Mouse (Mus musculus) cortical plate, adult 2 months (tissue): ENCODE measurements around the gene Nup214. TPM values are rescaled to one million over a fixed set of nuclear protein-coding genes. Genes with fewer than 3 reads are reported as not detected.

Source experiments
- H3K27ac ChIP-seq: fragments of 200-500 bp; 2 replicates; pipeline ENCODE4 v1.5.1; 2012; ENCODE audit warnings: low read length, control low read depth, inconsistent platforms; ENCODE audit not compliant: insufficient read depth
- H3K4me1 ChIP-seq: fragments of 200-500 bp; 2 replicates; pipeline ENCODE4 v1.6.1; 2011; ENCODE audit warnings: low read length; ENCODE audit not compliant: control insufficient read depth, insufficient read depth
- H3K4me3 ChIP-seq: fragments of 200-500 bp; 2 replicates; pipeline ENCODE4 v1.5.1; 2011; ENCODE audit warnings: mild to moderate bottlenecking, low read length, control low read depth; ENCODE audit not compliant: insufficient read depth
- CTCF ChIP-seq: fragments of 200-500 bp; IDR thresholded peaks from 2 replicates; pipeline ENCODE4 v1.5.1; 2011; ENCODE audit warnings: mild to moderate bottlenecking, control low read depth, low read length; ENCODE audit not compliant: insufficient read depth; ENCODE audit errors: extremely low read depth
- POLR2A ChIP-seq: fragments of 200-500 bp; IDR thresholded peaks from 2 replicates; pipeline ENCODE4 v1.6.1; 2011; ENCODE audit warnings: mild to moderate bottlenecking, low read length, control low read depth; ENCODE audit not compliant: insufficient read depth; ENCODE audit errors: extremely low read depth
- polyA plus RNA-seq: library from polyadenylated mRNA; depleted of rRNA; stranded (reverse); fragments of >200 nt; gene quantifications from 2 replicates; pipeline ENCODE4 v1.2.3, GENCODE M21; 2012

Gene Nup214
- polyA plus RNA-seq, 1 experiment = 34.1 TPM

DNA sequence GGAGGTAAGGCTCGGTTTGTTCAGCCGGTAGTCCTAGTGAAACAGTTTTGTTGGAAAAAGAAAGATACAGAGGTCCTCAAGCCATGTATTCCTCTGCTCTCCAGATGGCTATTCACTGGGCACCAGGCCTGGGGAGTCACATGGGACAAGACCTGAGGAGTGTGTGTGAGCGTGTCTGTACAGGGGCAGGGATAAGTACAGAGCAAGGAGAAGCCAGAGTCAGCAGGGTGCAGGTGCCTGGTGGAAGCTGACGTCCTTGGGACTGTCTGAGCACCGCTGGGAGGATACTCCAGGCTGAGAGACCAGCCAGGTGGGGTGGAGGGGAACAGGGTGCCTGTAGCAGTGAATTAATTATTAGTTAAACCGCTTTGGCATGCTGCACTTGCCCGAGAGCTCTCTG, 10.7 kb upstream of the Nup214 start:
- Histone ChIP-seq H3K27ac (peak overlapping the region; percentile 60), H3K4me1 (no peaks in the 10 kb centered on the region; the same call in 1 of the 2 replicates), H3K4me3 (no peak overlapping the region)
- no peak for TF ChIP-seq CTCF
- TF ChIP-seq POLR2A = no peak

DNA sequence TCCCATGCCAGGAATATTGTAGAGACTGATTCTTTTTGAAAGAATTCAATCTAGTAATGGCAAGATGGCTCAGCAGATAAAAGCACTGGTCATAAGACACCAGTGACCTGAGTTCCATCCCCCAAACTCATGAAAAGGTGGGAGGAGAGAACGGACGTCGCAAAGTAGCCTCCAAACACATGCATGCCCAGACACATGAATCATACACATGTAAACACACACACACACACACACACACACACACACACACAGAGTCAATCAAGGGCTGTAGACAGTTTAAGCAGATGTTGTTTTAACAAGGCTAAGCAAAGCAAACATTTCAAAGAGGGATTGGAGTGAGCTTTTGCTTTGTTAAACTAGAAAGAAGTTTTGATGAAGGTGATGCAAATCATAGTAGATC, 10.0 kb upstream of the Nup214 start:
- Histone ChIP-seq H3K4me1 (no peaks in the 10 kb centered on the region; the same call in 1 of the 2 replicates), H3K4me3 (no peak overlapping the region), H3K27ac (no peak overlapping the region)
- TF ChIP-seq POLR2A = no peak
- no peak for TF ChIP-seq CTCF

DNA sequence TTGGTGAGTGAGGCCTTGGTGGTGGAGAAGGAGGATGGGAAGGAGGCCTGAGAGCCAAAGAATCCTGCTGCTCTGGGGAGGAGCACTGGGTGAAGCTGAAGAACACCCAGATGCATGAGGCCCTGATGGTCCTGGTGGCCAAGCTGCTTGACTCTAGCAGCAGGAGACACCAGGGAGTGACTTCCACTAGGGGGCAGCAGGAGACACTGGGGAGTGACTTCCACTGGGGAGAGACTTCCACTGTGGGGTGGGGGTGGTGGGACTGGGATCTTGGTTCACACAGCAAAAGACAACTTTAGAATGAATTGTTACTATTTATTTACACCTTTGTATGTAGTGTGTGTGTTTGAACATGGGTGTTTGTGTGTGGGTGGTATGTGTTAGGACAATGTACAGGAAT, 9.1 kb upstream of the Nup214 start:
- TF ChIP-seq CTCF (peak; percentile 37), POLR2A (no peak)
- Histone ChIP-seq H3K27ac (no peak overlapping the region), H3K4me1 (no peaks in the 10 kb centered on the region; the same call in 1 of the 2 replicates), H3K4me3 (no peak overlapping the region)

DNA sequence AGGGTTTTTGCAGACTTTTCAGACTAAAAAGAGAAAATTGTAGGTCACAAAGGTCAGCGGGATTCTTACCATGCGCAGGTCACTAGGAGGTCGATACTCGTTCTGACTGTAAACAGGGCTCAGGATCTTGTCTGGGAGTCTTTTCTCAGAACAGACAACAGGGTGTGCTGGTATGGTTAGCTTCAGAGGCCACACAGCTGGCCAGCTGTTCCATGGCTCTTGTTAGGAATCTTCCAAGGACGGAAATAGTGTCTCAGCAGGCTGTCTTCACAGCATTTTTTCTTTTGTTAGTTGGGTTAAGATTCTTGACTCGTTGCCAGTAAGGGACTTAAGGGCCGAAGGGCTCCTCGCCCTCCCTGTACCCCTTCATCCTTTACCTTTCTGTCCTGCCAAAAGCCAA, 7.4 kb upstream of the Nup214 start:
- Histone ChIP-seq H3K4me3 (no peak overlapping the region), H3K4me1 (no peaks in the 10 kb centered on the region; the same call in 1 of the 2 replicates), H3K27ac (no peak overlapping the region)
- TF ChIP-seq CTCF (no peak), POLR2A (no peak)

DNA sequence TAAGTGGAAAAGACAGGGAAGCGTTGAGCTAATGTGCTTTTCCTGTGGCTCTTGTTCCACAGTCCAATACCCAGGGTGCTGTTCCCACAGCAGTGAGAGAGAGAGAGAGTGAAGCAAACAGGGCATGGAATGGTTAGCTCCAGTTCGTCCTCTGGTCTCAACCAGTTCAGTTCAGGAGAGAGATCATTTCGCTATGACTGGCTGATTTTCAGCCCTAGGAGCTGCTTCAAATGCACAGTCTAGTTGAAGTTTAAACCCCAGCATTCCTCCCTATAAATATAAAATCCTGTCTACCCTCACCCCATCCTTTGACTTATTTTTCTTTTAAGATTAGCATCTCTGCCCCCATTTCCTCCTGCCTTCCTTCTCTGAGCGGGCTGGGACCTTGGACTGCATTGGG, 1.6 kb upstream of the Nup214 start:
- peaks cover 4% of the 10 kb centered on the region for H3K4me1 ChIP-seq
- H3K27ac ChIP-seq = no peak overlapping the region
- no peak for TF ChIP-seq CTCF
- no peak for TF ChIP-seq POLR2A
- H3K4me3 ChIP-seq = no peak overlapping the region

DNA sequence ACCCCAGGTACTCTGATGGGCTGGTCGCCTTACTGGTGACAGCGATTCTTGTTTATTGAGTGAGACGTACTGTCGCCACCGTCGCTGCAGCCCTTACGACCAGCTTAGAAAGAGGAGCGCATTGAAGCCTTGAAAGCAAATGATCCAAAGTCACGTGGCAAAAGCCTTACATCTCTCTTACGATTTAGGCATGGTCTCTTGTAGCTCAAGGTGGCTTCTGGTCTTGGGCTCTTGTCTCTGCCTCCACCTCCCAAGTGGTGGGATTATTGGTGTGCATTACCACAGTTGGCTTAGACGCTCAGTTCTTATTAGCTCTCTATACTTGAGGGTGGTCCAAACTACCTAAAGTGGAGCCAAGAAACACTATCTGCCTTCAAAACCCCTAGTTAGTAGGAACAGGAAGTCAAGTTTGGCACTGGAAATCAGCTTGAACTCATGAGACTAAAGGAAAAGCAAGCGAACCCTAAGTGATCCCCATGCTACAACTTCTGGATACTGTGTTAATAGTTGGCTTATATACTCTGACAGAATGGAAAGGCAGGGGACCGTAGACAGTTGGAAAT, 654 bp downstream of the Nup214 start:
- Histone ChIP-seq H3K4me1 (peaks cover 4% of the 10 kb centered on the region), H3K4me3 (peak overlapping the region; percentile 84), H3K27ac (no peak overlapping the region)
- no peak for TF ChIP-seq CTCF
- TF ChIP-seq POLR2A = no peak

DNA sequence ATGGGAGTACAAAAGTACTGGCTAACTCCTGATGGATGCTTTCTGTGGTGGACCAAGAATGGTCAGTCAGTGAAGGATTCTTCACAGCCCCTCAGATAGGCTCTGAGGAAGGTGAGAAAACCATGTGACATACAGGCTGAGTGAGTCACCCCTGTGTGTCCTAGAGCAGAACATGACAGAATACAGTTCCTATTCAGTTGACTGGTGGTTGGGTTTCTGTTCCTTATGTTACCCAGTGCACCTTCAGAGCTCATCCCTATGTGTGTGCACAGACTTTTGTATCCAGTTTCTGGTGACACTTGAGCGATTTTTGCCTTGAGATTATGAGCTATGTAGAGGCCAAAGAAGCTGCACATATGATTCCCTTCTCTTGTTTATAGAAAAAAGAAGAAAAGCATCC, 13.5 kb downstream of the Nup214 start:
- Histone ChIP-seq H3K4me1 (no peaks in the 10 kb centered on the region), H3K27ac (no peak overlapping the region), H3K4me3 (no peak overlapping the region)
- TF ChIP-seq CTCF (no peak), POLR2A (no peak)

DNA sequence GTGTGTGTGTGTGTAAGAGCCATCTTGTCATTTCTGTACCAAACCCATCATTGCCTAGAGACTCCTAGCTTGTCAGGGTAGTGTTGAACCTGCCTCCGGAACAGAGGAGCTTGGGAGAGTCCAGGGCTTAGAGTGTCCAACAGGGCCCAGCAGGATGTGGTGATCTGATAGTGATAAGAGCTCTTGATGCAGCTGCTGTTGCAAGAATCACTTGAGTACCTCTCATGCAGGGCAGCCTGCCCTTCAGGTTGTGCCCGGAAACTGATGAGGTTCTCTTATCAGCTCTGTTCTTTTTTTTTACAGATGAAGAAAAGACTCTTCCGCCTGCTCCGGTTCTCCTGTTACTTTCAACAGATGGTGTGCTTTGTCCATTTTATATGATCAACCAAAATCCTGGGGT, 16.7 kb downstream of the Nup214 start:
- TF ChIP-seq CTCF = no peak
- no peak for TF ChIP-seq POLR2A
- peaks cover 1% of the 10 kb centered on the region; the same call in 1 of the 2 replicates for H3K4me1 ChIP-seq
- no peak overlapping the region for H3K4me3 ChIP-seq
- no peak overlapping the region for H3K27ac ChIP-seq

DNA sequence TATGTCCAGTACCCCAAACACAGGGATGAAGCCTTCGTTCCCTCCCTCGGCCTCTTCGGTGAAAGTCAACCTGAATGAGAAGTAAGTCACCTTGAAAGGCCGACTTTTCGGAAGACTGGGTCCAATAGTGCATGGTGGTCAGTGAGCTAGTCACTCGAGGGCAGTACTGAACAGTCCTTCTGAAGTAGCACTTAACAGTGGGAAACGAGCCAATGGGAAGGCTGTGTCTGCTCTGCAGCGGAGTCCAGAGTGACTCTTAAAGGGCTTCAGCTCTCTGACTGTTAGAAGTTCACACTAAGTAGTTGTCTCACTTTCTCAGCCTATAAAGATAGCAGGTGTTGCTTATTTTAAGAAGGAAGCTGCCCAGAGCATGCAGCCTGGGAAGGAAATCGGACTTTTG, 20.7 kb downstream of the Nup214 start:
- Histone ChIP-seq H3K4me3 (no peak overlapping the region), H3K27ac (no peak overlapping the region), H3K4me1 (peaks cover 3% of the 10 kb centered on the region; the same call in 1 of the 2 replicates)
- TF ChIP-seq CTCF = no peak
- no peak for TF ChIP-seq POLR2A

DNA sequence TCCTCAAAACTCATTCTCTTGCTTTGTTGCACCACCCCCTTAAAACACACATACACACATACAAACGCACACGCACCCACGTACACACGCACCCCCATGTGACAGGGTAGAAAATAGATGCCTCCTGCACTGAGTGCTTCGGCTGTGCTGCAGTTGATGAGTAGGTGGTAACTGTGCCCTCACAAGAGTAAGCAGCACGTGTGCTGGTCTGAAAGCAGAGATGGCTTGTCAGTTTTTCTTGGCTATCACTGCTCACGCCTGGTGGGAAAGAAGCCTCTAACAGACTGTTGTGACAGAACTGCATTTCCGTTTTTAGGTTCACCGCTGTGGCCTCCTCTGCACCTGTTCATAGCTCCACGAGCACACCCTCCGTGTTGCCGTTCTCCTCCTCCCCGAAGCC, 21.8 kb downstream of the Nup214 start:
- H3K27ac ChIP-seq = no peak overlapping the region
- TF ChIP-seq CTCF (no peak), POLR2A (no peak)
- no peak overlapping the region for H3K4me3 ChIP-seq
- H3K4me1 ChIP-seq = peaks cover 3% of the 10 kb centered on the region; the same call in 1 of the 2 replicates

DNA sequence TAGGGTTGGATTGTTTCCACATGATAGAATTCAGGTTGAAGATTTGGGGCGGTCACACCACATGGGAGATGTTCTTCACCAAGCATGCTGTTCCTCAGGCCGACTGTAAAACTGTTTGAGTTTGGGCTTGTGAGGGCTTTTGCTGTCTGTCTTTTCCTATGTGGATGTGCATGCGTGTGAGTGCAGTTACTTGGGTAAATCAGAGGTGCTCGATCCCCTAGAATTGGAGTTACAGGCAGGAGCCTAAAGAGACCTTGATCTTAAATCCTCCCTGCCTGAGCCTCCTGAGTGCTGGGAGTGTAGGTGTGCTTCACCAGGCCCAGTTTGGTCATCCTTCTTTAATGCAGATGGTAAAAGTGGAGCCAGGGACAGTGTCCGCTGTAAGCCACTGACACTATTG, 23.3 kb downstream of the Nup214 start:
- Histone ChIP-seq H3K27ac (no peak overlapping the region), H3K4me3 (no peak overlapping the region), H3K4me1 (peaks cover 3% of the 10 kb centered on the region; the same call in 1 of the 2 replicates)
- TF ChIP-seq POLR2A (no peak), CTCF (no peak)
